Mouse (Mus musculus) T-cell, adult 2 months (primary cell): Measurements from ENCODE around the gene Rcan3.
A peak's percentile ranks its signal among the peaks of the same experiment; 100 is the strongest.

ENCODE experiments used
- DNase-seq: peaks from one replicate; pipeline ENCODE4 v3.0.0; 2022; ENCODE audit warnings: low spot score

Gene Rcan3

GRCm38 (mm10) chr4:135413491-135413890, 20.2 kb downstream of the Rcan3 start:
- DNase-seq: no peak

GRCm38 (mm10) chr4:135411633-135412032, 22.0 kb downstream of the Rcan3 start:
- peak; percentile 73 for DNase-seq

- DNase-seq: peak; percentile 80
Observed at GRCm38 (mm10) chr4:135406180-135406579, 27.5 kb downstream of the Rcan3 start.

DNA sequence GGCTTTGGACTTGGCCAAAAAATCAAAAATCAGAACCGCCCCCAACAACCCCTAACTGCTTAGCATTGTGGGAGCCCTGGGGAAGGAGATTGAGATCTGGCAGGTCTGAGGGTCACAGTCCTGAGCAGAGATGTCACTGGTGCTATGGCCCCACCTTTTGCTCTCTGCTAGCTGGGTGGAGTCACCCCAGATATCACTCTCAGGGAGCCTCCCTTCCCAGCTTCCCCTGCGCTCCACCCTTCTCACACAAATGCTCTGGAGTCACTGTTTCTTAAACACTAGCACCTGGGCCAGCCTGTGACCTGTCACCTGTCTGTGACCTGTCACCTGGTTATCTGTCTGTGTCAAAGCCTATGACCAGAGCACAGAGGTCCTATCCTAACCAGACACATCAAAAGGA, 28.7 kb downstream of the Rcan3 start:
- no peak for DNase-seq

GRCm38 (mm10) chr4:135404048-135404447, 29.6 kb downstream of the Rcan3 start:
- no peak for DNase-seq

GRCm38 (mm10) chr4:135401881-135402280, 31.8 kb downstream of the Rcan3 start:
- DNase-seq: no peak

GRCm38 (mm10) chr4:135397991-135398390, 35.7 kb downstream of the Rcan3 start, which contains the start of gene Ncmap:
TSS of gene Ncmap (minus strand) at chr4:135398227.
- no peak for DNase-seq

GRCm38 (mm10) chr4:135397551-135397950, 36.1 kb downstream of the Rcan3 start:
- no peak for DNase-seq

- no peak for DNase-seq
Observed at GRCm38 (mm10) chr4:135396303-135396702, 37.4 kb downstream of the Rcan3 start.

DNA sequence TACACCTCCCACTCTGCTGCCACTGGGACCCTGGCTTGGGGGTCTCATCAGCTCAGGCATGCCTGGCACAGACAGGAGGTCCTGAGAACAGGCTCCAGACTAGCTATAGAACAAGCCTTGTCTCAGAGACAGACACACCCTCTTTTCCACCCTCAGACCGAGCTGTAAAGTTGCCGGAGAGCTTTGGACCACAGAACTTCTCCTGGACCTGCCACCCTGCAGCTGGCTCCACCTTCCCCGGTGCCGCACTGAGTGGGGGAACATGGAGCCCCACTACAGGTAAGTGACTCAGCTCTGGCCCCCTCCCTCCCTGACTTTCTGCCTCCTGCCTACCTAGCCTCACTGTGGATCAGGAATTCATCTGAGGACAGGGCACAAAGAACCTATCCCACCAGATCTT, 38.3 kb downstream of the Rcan3 start:
- DNase-seq: no peak

GRCm38 (mm10) chr4:135394666-135395065, 39.0 kb downstream of the Rcan3 start:
- DNase-seq: no peak

GRCm38 (mm10) chr4:135393381-135393780, 40.3 kb downstream of the Rcan3 start:
- DNase-seq: no peak

DNA sequence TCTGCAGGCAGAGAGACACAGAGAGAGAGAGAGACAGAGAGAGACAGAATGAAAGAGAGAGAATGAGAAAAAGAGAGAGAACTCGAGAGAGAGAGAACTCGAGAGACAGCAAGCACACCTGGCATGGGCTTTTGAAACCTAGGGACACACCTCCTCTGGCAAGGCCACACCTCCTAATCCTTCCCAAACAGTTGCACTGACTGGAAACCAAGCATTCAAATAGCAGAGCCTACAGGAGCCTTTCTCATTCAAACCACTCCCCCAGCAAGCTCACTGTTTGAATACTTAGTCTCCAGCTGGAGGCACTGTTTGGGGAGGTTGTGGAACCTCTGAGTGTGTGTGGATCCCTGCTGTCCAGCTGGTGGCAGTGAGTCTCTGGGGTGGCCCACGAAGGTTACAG, 40.9 kb downstream of the Rcan3 start:
- DNase-seq: no peak

DNA sequence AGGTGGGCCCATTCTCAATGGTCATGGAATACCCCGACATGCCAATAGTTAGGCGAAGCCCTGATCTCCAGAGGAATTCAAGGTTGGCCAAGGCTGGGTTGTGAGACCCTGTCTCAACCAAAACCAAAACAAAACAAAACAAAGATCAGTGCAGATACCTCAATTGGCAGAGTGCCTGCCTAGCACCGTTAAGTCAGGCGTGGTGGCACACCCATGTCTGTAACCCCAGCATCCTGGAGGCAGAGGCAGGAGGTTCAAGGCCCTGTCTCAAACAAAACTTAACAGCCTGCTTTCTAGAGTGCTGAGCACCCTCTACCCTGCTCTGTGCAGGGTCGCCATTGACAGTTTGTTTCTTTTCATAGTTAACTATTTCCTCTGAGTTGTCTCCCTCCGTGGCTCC, 42.6 kb downstream of the Rcan3 start:
- no peak for DNase-seq

GRCm38 (mm10) chr4:135385614-135386013, 48.0 kb downstream of the Rcan3 start:
- DNase-seq: no peak

DNA sequence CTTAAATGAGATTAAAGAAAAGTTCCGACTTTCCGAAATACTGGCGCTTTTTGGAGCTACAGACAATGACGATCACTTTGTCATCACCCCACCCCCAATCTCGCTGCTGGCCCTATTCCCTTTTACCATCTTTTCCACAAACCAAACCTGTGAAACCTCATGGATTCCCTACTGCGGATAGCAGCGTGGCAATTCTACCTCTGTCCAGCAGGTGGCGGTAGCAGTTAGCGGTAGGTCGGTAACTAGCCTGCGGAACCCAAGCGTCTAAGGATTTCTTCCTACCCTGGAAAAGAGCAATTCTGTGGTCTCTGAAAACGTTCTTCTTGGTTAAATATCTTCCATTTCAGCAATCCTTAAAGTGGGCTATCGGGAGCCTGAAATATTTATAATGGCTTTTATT, 51.3 kb downstream of the Rcan3 start:
- peak; percentile 65 for DNase-seq

DNA sequence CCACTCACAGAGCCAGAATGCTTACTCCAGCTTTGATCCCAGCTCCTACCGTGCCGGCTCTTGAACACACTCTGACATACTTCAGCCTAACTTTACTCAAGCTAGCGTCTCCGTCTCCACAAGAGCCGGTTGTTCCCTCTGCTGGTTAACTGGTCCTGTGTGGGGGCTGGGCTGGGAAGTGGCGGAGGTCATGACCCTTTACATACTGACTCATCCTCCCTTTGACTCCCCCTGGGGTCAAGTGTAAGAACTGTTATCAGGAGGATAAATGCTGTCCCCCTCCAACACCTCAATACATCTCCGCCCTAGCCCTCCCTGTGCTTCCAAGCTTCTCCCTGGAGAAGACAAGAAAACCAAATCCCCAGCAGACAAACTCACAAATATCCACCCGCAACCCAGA, 52.3 kb downstream of the Rcan3 start:
- no peak for DNase-seq

DNA sequence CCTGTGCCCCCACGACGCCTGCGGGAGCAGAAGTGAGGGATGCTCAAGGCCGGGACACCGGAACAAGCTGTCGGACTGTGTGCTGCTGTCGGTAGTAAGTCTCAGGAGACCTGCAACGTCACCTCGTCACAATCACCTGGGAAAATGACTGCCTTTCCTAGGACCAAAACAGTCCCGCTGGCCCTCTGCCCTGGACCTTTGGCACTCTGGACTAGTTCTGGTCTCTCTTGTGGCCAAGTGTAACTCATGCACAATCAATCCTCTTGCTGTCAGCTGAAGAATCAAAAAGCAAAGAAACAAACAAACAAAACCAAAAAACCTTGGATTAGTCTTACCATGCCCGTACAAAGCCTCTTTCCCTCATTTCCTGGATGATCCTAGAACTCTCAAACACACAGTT, 56.4 kb downstream of the Rcan3 start:
- no peak for DNase-seq

- DNase-seq: no peak
Observed at GRCm38 (mm10) chr4:135375444-135375843, 58.2 kb downstream of the Rcan3 start.

DNA sequence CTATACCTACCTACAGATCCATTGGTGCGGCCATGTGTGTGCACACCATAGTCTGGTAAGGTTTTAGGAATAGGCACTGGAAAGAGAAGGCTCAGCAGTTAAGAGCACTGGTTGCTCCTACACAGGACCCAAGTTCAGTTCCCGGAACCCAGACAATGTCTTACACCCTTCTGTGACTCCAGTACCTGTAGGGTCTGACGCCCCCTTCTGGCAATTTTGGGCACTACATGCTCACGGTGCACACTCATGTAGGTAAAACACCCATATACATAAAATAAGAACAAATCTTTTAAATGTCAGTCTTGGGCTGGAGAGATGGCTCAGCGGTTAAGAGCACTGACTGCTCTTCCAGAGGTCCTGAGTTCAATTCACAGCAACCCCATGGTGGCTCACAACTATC, 60.4 kb downstream of the Rcan3 start:
- no peak for DNase-seq

DNA sequence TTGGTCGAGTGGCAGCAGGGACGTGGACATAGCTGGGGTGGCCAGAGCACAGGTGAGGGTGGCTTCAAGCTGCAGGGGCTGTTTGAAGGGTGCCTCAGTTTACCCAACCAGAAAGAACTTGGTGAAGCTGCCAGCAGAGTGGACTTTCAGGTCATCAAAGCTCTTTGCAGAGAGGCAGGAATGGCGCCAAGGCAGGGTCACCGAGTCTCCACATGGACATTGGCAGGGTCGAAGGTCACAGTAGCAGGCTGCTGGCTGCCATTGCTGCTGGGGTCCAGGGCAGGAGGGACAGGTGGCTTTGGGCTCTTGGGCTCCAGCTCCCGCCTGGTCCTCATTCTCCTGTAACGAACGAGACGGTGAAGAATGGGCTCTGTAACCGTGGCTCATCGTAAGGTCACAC, 63.3 kb downstream of the Rcan3 start:
- no peak for DNase-seq

- no peak for DNase-seq
Observed at GRCm38 (mm10) chr4:135362828-135363227, 70.8 kb downstream of the Rcan3 start.
